In genomic region chr11:58011813-58012212, GRCm38 (mm10) we compare ENCODE assay signal across 13 mouse cellular contexts. TPM values are rescaled to one million over a fixed set of nuclear protein-coding genes. Genes with fewer than 3 reads are reported as not detected.
DNase-seq lines count a peak whose midpoint lies in the region; ATAC-seq and TF ChIP-seq lines count a peak whose summit lies in the region.
"Had no signal": no experiment of that assay in that cellular context is flagged by ENCODE, and none has a peak within 500 bp of the region (broad histone marks: within the 10 kb centered on the region; RNA-seq: fewer than 3 reads in every experiment).

No protein-coding gene starts in this region.

- H3K4me1 ChIP-seq in heart, embryonic 12.5 days (replicated peaks), result peaks cover 47% of the 10 kb centered on the region
- H3K4me1 ChIP-seq in lung, embryonic 15.5 days, result peaks cover 40% of the 10 kb centered on the region
- peaks cover 41% of the 10 kb centered on the region for H3K4me1 ChIP-seq in embryonic facial prominence, embryonic 10.5 days
- peaks cover 11% of the 10 kb centered on the region; the same call in 1 of the 2 replicates for H3K4me1 ChIP-seq in midbrain, postnatal 0 days (ENCODE audit: insufficient read depth, low read length)

- no peak for TF ChIP-seq CTCF in midbrain, postnatal 0 days (IDR thresholded peaks at IDR 0.05)

- intact Hi-C loops in heart, postnatal 25 days (cut with DNase I), result loop anchor here (2.0 kb wide), 2 partner anchors 45 to 49 kb away; no protein-coding TSS in a partner anchor

- H3K36me3 ChIP-seq in heart, embryonic 12.5 days, result no peaks in the 10 kb centered on the region
- no peaks in the 10 kb centered on the region for H3K36me3 ChIP-seq in lung, embryonic 15.5 days
- no peaks in the 10 kb centered on the region for H3K36me3 ChIP-seq in embryonic facial prominence, embryonic 10.5 days (replicated peaks)
- no peaks in the 10 kb centered on the region for H3K36me3 ChIP-seq in midbrain, postnatal 0 days (ENCODE audit: insufficient read depth, low read length)
- H3K36me3 ChIP-seq: limb, embryonic 15.5 days had no signal

- H3K4me2 ChIP-seq in heart, embryonic 12.5 days, result peak overlapping the region; percentile 84
- peak overlapping the region; percentile 3; the same call in 1 of the 2 replicates for H3K4me2 ChIP-seq in lung, embryonic 15.5 days
- H3K4me2 ChIP-seq in midbrain, postnatal 0 days (ENCODE audit: low read depth, low read length, poor library complexity, severe bottlenecking), result 0 out of 2 replicates have a peak overlapping the region, but pooled peaks have one; percentile 2

- no peaks in the 10 kb centered on the region for H3K9me3 ChIP-seq in heart, embryonic 12.5 days (replicated peaks)
- no peaks in the 10 kb centered on the region for H3K9me3 ChIP-seq in lung, embryonic 15.5 days
- H3K9me3 ChIP-seq in embryonic facial prominence, embryonic 10.5 days, result no peaks in the 10 kb centered on the region
- H3K9me3 ChIP-seq in midbrain, postnatal 0 days (ENCODE audit: low read length), result no peaks in the 10 kb centered on the region
- H3K9me3 ChIP-seq: limb, embryonic 15.5 days had no signal

- no peak overlapping the region for H3K9ac ChIP-seq in heart, embryonic 12.5 days
- H3K9ac ChIP-seq in lung, embryonic 15.5 days, result no peak overlapping the region
- H3K9ac ChIP-seq in midbrain, postnatal 0 days (replicated peaks; ENCODE audit: low read length, poor library complexity, severe bottlenecking), result no peak overlapping the region
- H3K9ac ChIP-seq: limb, embryonic 15.5 days had no signal

- no peak for DNase-seq in heart, postnatal 25 days (ENCODE audit: low spot score)
- DNase-seq in lung, postnatal 14 days, result no peak
- no peak for DNase-seq in embryonic facial prominence, embryonic 10.5 days (ENCODE audit: low spot score)
- DNase-seq in midbrain, postnatal 0 days (ENCODE audit: low spot score), result no peak
- no peak for DNase-seq in layer of hippocampus, postnatal 10 days (ENCODE audit: low spot score in 2 of 2)
- DNase-seq: gastrocnemius, postnatal 25 days; layer of hippocampus, adult 9-11 months; right cerebral cortex, postnatal 14 days had no signal

- 74% methylated on average over 4 of the region's 4 CpGs for WGBS in heart, embryonic 12.5 days
- whole genome bisulfite sequencing in lung, embryonic 15.5 days, result 68% methylated on average over 4 of the region's 4 CpGs
- 86% methylated on average over 4 of the region's 4 CpGs for WGBS in embryonic facial prominence, embryonic 10.5 days
- 79% methylated on average over 4 of the region's 4 CpGs for WGBS in midbrain, postnatal 0 days

- H3K27ac ChIP-seq in heart, embryonic 12.5 days (ENCODE audit: poor library complexity, severe bottlenecking), result no peak overlapping the region
- H3K27ac ChIP-seq in lung, embryonic 15.5 days, result no peak overlapping the region
- H3K27ac ChIP-seq in embryonic facial prominence, embryonic 10.5 days (replicated peaks), result no peak overlapping the region
- H3K27ac ChIP-seq in midbrain, postnatal 0 days (ENCODE audit: low read depth, low read length), result no peak overlapping the region
- H3K27ac ChIP-seq: limb, embryonic 15.5 days had no signal

- no peaks in the 10 kb centered on the region for H3K27me3 ChIP-seq in heart, embryonic 12.5 days (replicated peaks)
- H3K27me3 ChIP-seq in lung, embryonic 15.5 days, result no peaks in the 10 kb centered on the region
- no peaks in the 10 kb centered on the region for H3K27me3 ChIP-seq in embryonic facial prominence, embryonic 10.5 days (replicated peaks; ENCODE audit: low read depth, poor library complexity, severe bottlenecking)
- H3K27me3 ChIP-seq in midbrain, postnatal 0 days (ENCODE audit: insufficient read depth, low read length), result no peaks in the 10 kb centered on the region
- H3K27me3 ChIP-seq: limb, embryonic 15.5 days had no signal

- ATAC-seq in heart, embryonic 12.5 days (ENCODE audit: insufficient number of reproducible peaks, low FRiP score), result no peak
- ATAC-seq in lung, embryonic 15.5 days (ENCODE audit: borderline replicate concordance, extremely low read depth, low FRiP score, low TSS enrichment), result no peak
- no peak for ATAC-seq in midbrain, postnatal 0 days (ENCODE audit: low FRiP score)
- ATAC-seq in monocyte, adult 5-6 weeks (replicated peaks; ENCODE audit: insufficient number of reproducible peaks, low FRiP score, low TSS enrichment, poor library complexity, severe bottlenecking), result no peak
- ATAC-seq: inflammation-experienced regulatory T-cells, adult 6 months had no signal

- no peak overlapping the region for H3K4me3 ChIP-seq in heart, embryonic 12.5 days
- H3K4me3 ChIP-seq in lung, embryonic 15.5 days, result no peak overlapping the region
- peak overlapping the region; percentile 99 for H3K4me3 ChIP-seq in embryonic facial prominence, embryonic 10.5 days
- no peak overlapping the region for H3K4me3 ChIP-seq in midbrain, postnatal 0 days (ENCODE audit: low read depth, low read length)

RNA-seq across cellular contexts. Expression of gene Larp1, which starts 2.9 kb away (rescaled TPM):
- 17.5 and 18.3 TPM in 2 replicates for polyA plus RNA-seq in heart, embryonic 12.5 days (2016; fragmentation: Nextera tagmentation; extraction: Ambion mirVana)
- total RNA-seq in heart, postnatal 25 days (2021), result 10 to 100 TPM; 52.1 to 53.0 TPM
- 19.0 and 19.5 TPM in 2 replicates for polyA plus RNA-seq in lung, embryonic 15.5 days (2015; fragmentation: Nextera tagmentation; extraction: Ambion mirVana)
- polyA plus RNA-seq in embryonic facial prominence, embryonic 10.5 days (2016; fragmentation: Nextera tagmentation; extraction: Ambion mirVana), result 17.2 and 18.6 TPM in 2 replicates
- 51.8 and 53.1 TPM in 2 replicates for total RNA-seq in midbrain, postnatal 0 days (2014; rRNA removed)
- polyA plus RNA-seq in midbrain, postnatal 0 days (2015; fragmentation: Nextera tagmentation; extraction: Ambion mirVana), result 14.7 and 15.7 TPM in 2 replicates
- 26.3 to 50.9 TPM (median 33.5 TPM) in 3 replicates for total RNA-seq in monocyte, adult 5-6 weeks (2017)
- 10 to 100 TPM; 89.6 to 92.3 TPM for total RNA-seq in layer of hippocampus, postnatal 10 days (2021)

Comparison
In these comparisons a context has a peak if more than half of its experiments do, and no peak if none do; other contexts are left out.
1. H3K4me2 ChIP-seq: peak in every context shown above with its lines; median percentile 84 in heart, embryonic 12.5 days; 3 in lung, embryonic 15.5 days; 2 in midbrain, postnatal 0 days.